Mouse (Mus musculus): ENCODE results near the gene Tra2a. TPM values are rescaled to one million over a fixed set of nuclear protein-coding genes. Genes with fewer than 3 reads are reported as not detected.

The Tra2a gene
- polyA plus RNA-seq, 1 experiment: 113 TPM

- Histone ChIP-seq H3K4me3 (ENCODE audit: insufficient read depth, low read length) (no peak overlapping the region), H3K27ac (ENCODE audit: insufficient read depth, low read length) (no peak overlapping the region), H3K4me1 (ENCODE audit: control insufficient read depth, insufficient read depth, low read length) (no peaks in the 10 kb centered on the region)
- TF ChIP-seq POLR2A (IDR thresholded peaks at IDR 0.05; ENCODE audit: extremely low read depth, insufficient read depth, low read length) (no peak), CTCF (IDR thresholded peaks at IDR 0.05; ENCODE audit: extremely low read depth, insufficient read depth, low read length) (no peak)
Observed at GRCm38 (mm10) chr6:49219920-49220604, 43.8 kb downstream of the Tra2a start.

- no peak for TF ChIP-seq CTCF (IDR thresholded peaks at IDR 0.05; ENCODE audit: extremely low read depth, insufficient read depth, low read length)
- TF ChIP-seq POLR2A (IDR thresholded peaks at IDR 0.05; ENCODE audit: extremely low read depth, insufficient read depth, low read length): no peak
Observed at GRCm38 (mm10) chr6:49219001-49219560, 44.8 kb downstream of the Tra2a start.

GRCm38 (mm10) chr6:49218275-49218802 is 45.5 kb downstream of the Tra2a start:
- TF ChIP-seq POLR2A (IDR thresholded peaks at IDR 0.05; ENCODE audit: extremely low read depth, insufficient read depth, low read length): no peak
- TF ChIP-seq CTCF (IDR thresholded peaks at IDR 0.05; ENCODE audit: extremely low read depth, insufficient read depth, low read length): no peak
- no peak overlapping the region for H3K27ac ChIP-seq (ENCODE audit: insufficient read depth, low read length)
- no peaks in the 10 kb centered on the region for H3K4me1 ChIP-seq (ENCODE audit: control insufficient read depth, insufficient read depth, low read length)
- no peak overlapping the region for H3K4me3 ChIP-seq (ENCODE audit: insufficient read depth, low read length)

More at GRCm38 (mm10) chr6:49219001-49219560, 44.8 kb downstream of the Tra2a start:
- no peaks in the 10 kb centered on the region for H3K4me1 ChIP-seq (ENCODE audit: control insufficient read depth, insufficient read depth, low read length)
- no peak overlapping the region for H3K27ac ChIP-seq (ENCODE audit: insufficient read depth, low read length)
- H3K4me3 ChIP-seq (ENCODE audit: insufficient read depth, low read length): no peak overlapping the region

GRCm38 (mm10) chr6:49217581-49218274 is 46.1 kb downstream of the Tra2a start:
- Histone ChIP-seq H3K4me1 (ENCODE audit: control insufficient read depth, insufficient read depth, low read length) (no peaks in the 10 kb centered on the region), H3K4me3 (ENCODE audit: insufficient read depth, low read length) (no peak overlapping the region)

GRCm38 (mm10) chr6:49216811-49217542 is 46.9 kb downstream of the Tra2a start:
- Histone ChIP-seq H3K4me3 (ENCODE audit: insufficient read depth, low read length) (no peak overlapping the region), H3K4me1 (ENCODE audit: control insufficient read depth, insufficient read depth, low read length) (no peaks in the 10 kb centered on the region), H3K27ac (ENCODE audit: insufficient read depth, low read length) (no peak overlapping the region)
- TF ChIP-seq CTCF (IDR thresholded peaks at IDR 0.05; ENCODE audit: extremely low read depth, insufficient read depth, low read length): no peak
- no peak for TF ChIP-seq POLR2A (IDR thresholded peaks at IDR 0.05; ENCODE audit: extremely low read depth, insufficient read depth, low read length)

More at GRCm38 (mm10) chr6:49217581-49218274, 46.1 kb downstream of the Tra2a start:
- H3K27ac ChIP-seq (ENCODE audit: insufficient read depth, low read length): no peak overlapping the region
- TF ChIP-seq POLR2A (IDR thresholded peaks at IDR 0.05; ENCODE audit: extremely low read depth, insufficient read depth, low read length) (no peak), CTCF (IDR thresholded peaks at IDR 0.05; ENCODE audit: extremely low read depth, insufficient read depth, low read length) (no peak)

- H3K4me1 ChIP-seq (ENCODE audit: control insufficient read depth, insufficient read depth, low read length): no peaks in the 10 kb centered on the region
- no peak for TF ChIP-seq CTCF (IDR thresholded peaks at IDR 0.05; ENCODE audit: extremely low read depth, insufficient read depth, low read length)
- no peak for TF ChIP-seq POLR2A (IDR thresholded peaks at IDR 0.05; ENCODE audit: extremely low read depth, insufficient read depth, low read length)
- H3K4me3 ChIP-seq (ENCODE audit: insufficient read depth, low read length): no peak overlapping the region
- H3K27ac ChIP-seq (ENCODE audit: insufficient read depth, low read length): no peak overlapping the region
Observed at GRCm38 (mm10) chr6:49215748-49216585, 47.9 kb downstream of the Tra2a start.

GRCm38 (mm10) chr6:49214928-49215747 is 48.7 kb downstream of the Tra2a start, which contains the start of gene Igf2bp3:
Igf2bp3 (minus strand) TSS chr6:49214957.
- Histone ChIP-seq H3K27ac (ENCODE audit: insufficient read depth, low read length) (no peak within 1 kb of the TSS), H3K4me1 (ENCODE audit: control insufficient read depth, insufficient read depth, low read length) (no peaks in the 10 kb centered on the region), H3K4me3 (ENCODE audit: insufficient read depth, low read length) (no peak within 1 kb of the TSS)
- TF ChIP-seq CTCF (IDR thresholded peaks at IDR 0.05; ENCODE audit: extremely low read depth, insufficient read depth, low read length) (no peak), POLR2A (IDR thresholded peaks at IDR 0.05; ENCODE audit: extremely low read depth, insufficient read depth, low read length) (no peak)
